7 mouse cellular contexts compared by ENCODE assay signal in genomic region chr3:95172526-95173255, GRCm38 (mm10). TPM values are rescaled to one million over a fixed set of nuclear protein-coding genes. Genes with fewer than 3 reads are reported as not detected.
DNase-seq lines count a peak whose midpoint lies in the region; ATAC-seq and TF ChIP-seq lines count a peak whose summit lies in the region.

No protein-coding gene starts in this region.

- H3K27ac ChIP-seq in lung, embryonic 14.5 days (ENCODE audit: low read depth): no peak overlapping the region
- H3K27ac ChIP-seq in forebrain, embryonic 12.5 days: no peak overlapping the region
- H3K27ac ChIP-seq in intestine, embryonic 16.5 days (ENCODE audit: low read length): no peak overlapping the region
- no peak overlapping the region for H3K27ac ChIP-seq in neural tube, embryonic 13.5 days (replicated peaks)

- peak overlapping the region; percentile 40; the same call in 1 of the 2 replicates for H3K9ac ChIP-seq in lung, embryonic 14.5 days
- H3K9ac ChIP-seq in forebrain, embryonic 12.5 days: peak overlapping the region; percentile 45; the same call in 1 of the 2 replicates
- peak overlapping the region; percentile 61; the same call in 1 of the 2 replicates for H3K9ac ChIP-seq in intestine, embryonic 16.5 days (ENCODE audit: low read depth, low read length)
- H3K9ac ChIP-seq in neural tube, embryonic 13.5 days: peak overlapping the region; percentile 38; the same call in 1 of the 2 replicates

- H3K27me3 ChIP-seq in lung, embryonic 14.5 days (ENCODE audit: insufficient read depth, low read length): peaks cover 27% of the 10 kb centered on the region
- peaks cover 57% of the 10 kb centered on the region for H3K27me3 ChIP-seq in forebrain, embryonic 12.5 days
- peaks cover 27% of the 10 kb centered on the region for H3K27me3 ChIP-seq in intestine, embryonic 16.5 days (replicated peaks; ENCODE audit: control insufficient read depth, insufficient read depth, low read length)
- H3K27me3 ChIP-seq in neural tube, embryonic 13.5 days: peaks cover 54% of the 10 kb centered on the region

- peak overlapping the region; percentile 35 for H3K4me3 ChIP-seq in lung, embryonic 14.5 days (ENCODE audit: low read depth, low read length)
- peak overlapping the region; percentile 26 for H3K4me3 ChIP-seq in forebrain, embryonic 12.5 days (replicated peaks)
- peak overlapping the region; percentile 48 for H3K4me3 ChIP-seq in intestine, embryonic 16.5 days (ENCODE audit: low read length)
- peak overlapping the region; percentile 20; the same call in 1 of the 2 replicates for H3K4me3 ChIP-seq in neural tube, embryonic 13.5 days

- H3K4me2 ChIP-seq in lung, embryonic 14.5 days: peak overlapping the region; percentile 65
- H3K4me2 ChIP-seq in forebrain, embryonic 12.5 days: peak overlapping the region; percentile 40
- peak overlapping the region; percentile 67 for H3K4me2 ChIP-seq in intestine, embryonic 16.5 days (ENCODE audit: low read depth, low read length)
- H3K4me2 ChIP-seq in neural tube, embryonic 13.5 days: peak overlapping the region; percentile 45; the same call in 1 of the 2 replicates

- no peaks in the 10 kb centered on the region for H3K9me3 ChIP-seq in lung, embryonic 14.5 days (ENCODE audit: low read depth, low read length)
- H3K9me3 ChIP-seq in forebrain, embryonic 12.5 days: no peaks in the 10 kb centered on the region
- H3K9me3 ChIP-seq in intestine, embryonic 16.5 days (ENCODE audit: control insufficient read depth, low read length): no peaks in the 10 kb centered on the region
- no peaks in the 10 kb centered on the region for H3K9me3 ChIP-seq in neural tube, embryonic 13.5 days

- no peak for ATAC-seq in lung, embryonic 14.5 days (ENCODE audit: insufficient read depth)
- ATAC-seq in forebrain, embryonic 12.5 days (ENCODE audit: low FRiP score): 0 out of 2 replicates have a peak, but pooled peaks have one; percentile 11
- peak; percentile 41 for ATAC-seq in intestine, embryonic 16.5 days
- ATAC-seq in neural tube, embryonic 13.5 days (ENCODE audit: low read depth): 0 out of 2 replicates have a peak, but pooled peaks have one; percentile 6
- ATAC-seq in cerebellum, adult (ENCODE audit: insufficient number of reproducible peaks, low FRiP score, low TSS enrichment): no peak

- TF ChIP-seq CTCF in lung, embryonic 14.5 days (IDR thresholded peaks at IDR 0.05; ENCODE audit: low read depth): no peak

- WGBS in lung, embryonic 14.5 days: 23% methylated on average over 70 of the region's 84 CpGs
- WGBS in forebrain, embryonic 12.5 days: 14% methylated on average over 61 of the region's 84 CpGs
- WGBS in intestine, embryonic 16.5 days: 39% methylated on average over 84 of the region's 84 CpGs
- WGBS in neural tube, embryonic 13.5 days: 18% methylated on average over 81 of the region's 84 CpGs

- H3K4me1 ChIP-seq in lung, embryonic 14.5 days (ENCODE audit: insufficient read depth): peaks cover 7% of the 10 kb centered on the region; the same call in 1 of the 2 replicates
- H3K4me1 ChIP-seq in forebrain, embryonic 12.5 days: peaks cover 21% of the 10 kb centered on the region
- peaks cover 7% of the 10 kb centered on the region for H3K4me1 ChIP-seq in intestine, embryonic 16.5 days (ENCODE audit: control insufficient read depth, insufficient read depth, low read length)
- peaks cover 18% of the 10 kb centered on the region for H3K4me1 ChIP-seq in neural tube, embryonic 13.5 days (replicated peaks)

- DNase-seq in lung, embryonic 14.5 days: peak; percentile 9
- no peak for DNase-seq in lung, postnatal 25 days (ENCODE audit: low spot score)
- no peak for DNase-seq in urinary bladder, postnatal 10 days (ENCODE audit: low spot score)

- peaks cover 35% of the 10 kb centered on the region; the same call in 1 of the 2 replicates for H3K36me3 ChIP-seq in lung, embryonic 14.5 days (ENCODE audit: insufficient read depth)
- H3K36me3 ChIP-seq in forebrain, embryonic 12.5 days (replicated peaks): peaks cover 56% of the 10 kb centered on the region
- no peaks in the 10 kb centered on the region for H3K36me3 ChIP-seq in intestine, embryonic 16.5 days (ENCODE audit: control insufficient read depth, insufficient read depth, low read length)
- peaks cover 65% of the 10 kb centered on the region for H3K36me3 ChIP-seq in neural tube, embryonic 13.5 days

RNA-seq across cellular contexts. Expression of gene Sema6c, which starts 12.4 kb away (rescaled TPM):
- polyA plus RNA-seq in lung, embryonic 14.5 days (2014; fragmentation: Nextera tagmentation; extraction: Ambion mirVana): 3.7 and 5.4 TPM in 2 replicates
- polyA plus RNA-seq in forebrain, embryonic 12.5 days (2016; fragmentation: Nextera tagmentation; extraction: Ambion mirVana): 31.2 and 34.5 TPM in 2 replicates
- 1.1 and 2.3 TPM in 2 replicates for polyA plus RNA-seq in intestine, embryonic 16.5 days (2015; fragmentation: Nextera tagmentation; extraction: Ambion mirVana)
- polyA plus RNA-seq in neural tube, embryonic 13.5 days (2015; fragmentation: Nextera tagmentation; extraction: Ambion mirVana): 33.8 and 34.3 TPM in 2 replicates

RNA-seq across cellular contexts. Expression of gene Tnfaip8l2, which starts 30.5 kb away (rescaled TPM):
- polyA plus RNA-seq in lung, embryonic 14.5 days (2014; fragmentation: Nextera tagmentation; extraction: Ambion mirVana): 3.2 and 4.2 TPM in 2 replicates
- 1.5 and 2.0 TPM in 2 replicates for polyA plus RNA-seq in forebrain, embryonic 12.5 days (2016; fragmentation: Nextera tagmentation; extraction: Ambion mirVana)
- 4.9 and 5.3 TPM in 2 replicates for polyA plus RNA-seq in intestine, embryonic 16.5 days (2015; fragmentation: Nextera tagmentation; extraction: Ambion mirVana)
- polyA plus RNA-seq in neural tube, embryonic 13.5 days (2015; fragmentation: Nextera tagmentation; extraction: Ambion mirVana): 3.0 and 3.3 TPM in 2 replicates

RNA-seq across cellular contexts. Expression of gene Lysmd1, which starts 38.8 kb away (rescaled TPM):
- polyA plus RNA-seq in lung, embryonic 14.5 days (2014; fragmentation: Nextera tagmentation; extraction: Ambion mirVana): 8.2 and 9.4 TPM in 2 replicates
- polyA plus RNA-seq in forebrain, embryonic 12.5 days (2016; fragmentation: Nextera tagmentation; extraction: Ambion mirVana): 19.7 and 21.1 TPM in 2 replicates
- polyA plus RNA-seq in intestine, embryonic 16.5 days (2015; fragmentation: Nextera tagmentation; extraction: Ambion mirVana): 9.8 and 11.0 TPM in 2 replicates
- polyA plus RNA-seq in neural tube, embryonic 13.5 days (2015; fragmentation: Nextera tagmentation; extraction: Ambion mirVana): 34.7 and 39.1 TPM in 2 replicates

RNA-seq across cellular contexts. Expression of gene Scnm1, which starts 38.9 kb away (rescaled TPM):
- 62.7 and 67.9 TPM in 2 replicates for polyA plus RNA-seq in lung, embryonic 14.5 days (2014; fragmentation: Nextera tagmentation; extraction: Ambion mirVana)
- 84.6 and 95.1 TPM in 2 replicates for polyA plus RNA-seq in forebrain, embryonic 12.5 days (2016; fragmentation: Nextera tagmentation; extraction: Ambion mirVana)
- polyA plus RNA-seq in intestine, embryonic 16.5 days (2015; fragmentation: Nextera tagmentation; extraction: Ambion mirVana): 56.9 and 62.2 TPM in 2 replicates
- 96.8 and 98.2 TPM in 2 replicates for polyA plus RNA-seq in neural tube, embryonic 13.5 days (2015; fragmentation: Nextera tagmentation; extraction: Ambion mirVana)

RNA-seq across cellular contexts. Expression of gene Gabpb2, which starts 45.0 kb away (rescaled TPM):
- 13.4 and 14.4 TPM in 2 replicates for polyA plus RNA-seq in lung, embryonic 14.5 days (2014; fragmentation: Nextera tagmentation; extraction: Ambion mirVana)
- 12.2 and 12.5 TPM in 2 replicates for polyA plus RNA-seq in forebrain, embryonic 12.5 days (2016; fragmentation: Nextera tagmentation; extraction: Ambion mirVana)
- 5.7 and 6.0 TPM in 2 replicates for polyA plus RNA-seq in intestine, embryonic 16.5 days (2015; fragmentation: Nextera tagmentation; extraction: Ambion mirVana)
- 3.3 and 4.1 TPM in 2 replicates for polyA plus RNA-seq in neural tube, embryonic 13.5 days (2015; fragmentation: Nextera tagmentation; extraction: Ambion mirVana)

Comparison
In these comparisons a context has a peak if more than half of its experiments do, and no peak if none do; other contexts are left out.
1. ATAC-seq: peak in forebrain, embryonic 12.5 days (single experiment), intestine, embryonic 16.5 days (single experiment) and neural tube, embryonic 13.5 days (single experiment); none in lung, embryonic 14.5 days (single experiment) and cerebellum, adult (single experiment).
2. Peak in every context shown above with its lines, with median percentiles within 50 percentile points of each other: H3K4me2 ChIP-seq, H3K4me3 ChIP-seq and H3K9ac ChIP-seq.